Comparison of ENCODE assay signal across 8 mouse cellular contexts in the genomic region with DNA sequence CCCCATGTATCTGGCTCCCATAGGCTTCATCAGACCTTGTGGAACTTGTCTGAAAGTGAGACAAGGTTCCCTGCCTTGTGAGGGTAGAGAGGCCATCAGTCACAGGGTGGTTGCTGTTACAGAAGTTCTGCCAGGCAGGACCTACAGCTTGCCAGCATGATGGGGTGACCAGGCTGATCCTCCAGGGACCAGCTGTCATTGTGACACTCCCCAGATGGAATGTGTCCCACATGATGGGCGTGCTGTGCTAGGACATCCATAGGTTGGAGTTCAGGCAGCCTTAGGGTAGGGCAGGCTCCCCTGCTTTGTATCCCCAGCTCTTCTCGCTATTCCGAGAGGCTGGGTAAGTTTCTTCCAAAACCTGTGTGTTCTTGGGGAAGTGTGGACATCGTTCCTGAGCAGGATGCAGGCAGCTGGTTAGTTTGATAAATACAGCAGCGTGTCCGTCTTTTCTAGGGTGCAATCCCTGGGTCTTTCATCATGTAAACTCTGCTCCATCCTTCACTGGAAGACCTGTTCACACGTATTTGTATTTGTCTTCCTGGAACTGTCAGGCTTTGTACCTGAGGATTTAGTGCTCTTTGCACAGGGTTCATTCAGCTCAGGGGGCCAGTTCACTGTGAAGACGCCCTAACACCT. TPM values are rescaled to one million over a fixed set of nuclear protein-coding genes. Genes with fewer than 3 reads are reported as not detected.
A peak's percentile ranks its signal among the peaks of the same experiment; 100 is the strongest.
DNase-seq lines count a peak whose midpoint lies in the region; ATAC-seq and TF ChIP-seq lines count a peak whose summit lies in the region.

No protein-coding gene starts in this region.

- H3K9ac ChIP-seq in kidney, postnatal 0 days (ENCODE audit: low read depth, low read length), result no peak overlapping the region
- no peak overlapping the region for H3K9ac ChIP-seq in embryonic facial prominence, embryonic 11.5 days (replicated peaks; ENCODE audit: low read length)
- no peak overlapping the region for H3K9ac ChIP-seq in hindbrain, postnatal 0 days (replicated peaks; ENCODE audit: low read length)
- H3K9ac ChIP-seq in midbrain, postnatal 0 days (replicated peaks; ENCODE audit: low read length, poor library complexity, severe bottlenecking), result no peak overlapping the region

- no peak overlapping the region for H3K27ac ChIP-seq in kidney, postnatal 0 days
- no peak overlapping the region for H3K27ac ChIP-seq in embryonic facial prominence, embryonic 11.5 days (replicated peaks; ENCODE audit: low read depth, low read length)
- no peak overlapping the region for H3K27ac ChIP-seq in hindbrain, postnatal 0 days
- H3K27ac ChIP-seq in midbrain, postnatal 0 days (ENCODE audit: low read depth, low read length), result no peak overlapping the region

- H3K27me3 ChIP-seq in kidney, postnatal 0 days (ENCODE audit: insufficient read depth, low read length), result no peaks in the 10 kb centered on the region
- peaks cover 32% of the 10 kb centered on the region for H3K27me3 ChIP-seq in embryonic facial prominence, embryonic 11.5 days (ENCODE audit: control insufficient read depth, insufficient read depth, low read length)
- H3K27me3 ChIP-seq in hindbrain, postnatal 0 days (ENCODE audit: insufficient read depth, low read length), result peaks cover 19% of the 10 kb centered on the region; the same call in 1 of the 2 replicates
- H3K27me3 ChIP-seq in midbrain, postnatal 0 days (ENCODE audit: insufficient read depth, low read length), result peaks cover 46% of the 10 kb centered on the region

- no peaks in the 10 kb centered on the region for H3K36me3 ChIP-seq in kidney, postnatal 0 days (ENCODE audit: insufficient read depth, low read length)
- no peaks in the 10 kb centered on the region for H3K36me3 ChIP-seq in embryonic facial prominence, embryonic 11.5 days (replicated peaks; ENCODE audit: control insufficient read depth, insufficient read depth, low read depth, low read length)
- no peaks in the 10 kb centered on the region for H3K36me3 ChIP-seq in hindbrain, postnatal 0 days (ENCODE audit: insufficient read depth, low read length)
- no peaks in the 10 kb centered on the region for H3K36me3 ChIP-seq in midbrain, postnatal 0 days (ENCODE audit: insufficient read depth, low read length)

- TF ChIP-seq CTCF in kidney, postnatal 0 days (IDR thresholded peaks at IDR 0.05; ENCODE audit: low read depth), result no peak
- TF ChIP-seq CTCF in hindbrain, postnatal 0 days (IDR thresholded peaks at IDR 0.05; ENCODE audit: low read depth), result no peak
- TF ChIP-seq CTCF in midbrain, postnatal 0 days (IDR thresholded peaks at IDR 0.05), result no peak

- ATAC-seq in kidney, postnatal 0 days (replicated peaks; ENCODE audit: low FRiP score, low read depth), result no peak
- no peak for ATAC-seq in embryonic facial prominence, embryonic 11.5 days (replicated peaks; ENCODE audit: insufficient number of reproducible peaks, low FRiP score, low TSS enrichment, low read depth)
- no peak for ATAC-seq in hindbrain, postnatal 0 days
- no peak for ATAC-seq in midbrain, postnatal 0 days (ENCODE audit: low FRiP score)

- 12% methylated on average over 8 of the region's 8 CpGs for WGBS in kidney, postnatal 0 days
- 14% methylated on average over 8 of the region's 8 CpGs for WGBS in embryonic facial prominence, embryonic 11.5 days
- WGBS in hindbrain, postnatal 0 days, result 13% methylated on average over 8 of the region's 8 CpGs
- WGBS in midbrain, postnatal 0 days, result 14% methylated on average over 8 of the region's 8 CpGs

- peak overlapping the region; percentile 78 for H3K4me3 ChIP-seq in kidney, postnatal 0 days (replicated peaks; ENCODE audit: low read depth, low read length)
- H3K4me3 ChIP-seq in embryonic facial prominence, embryonic 11.5 days (ENCODE audit: low read depth, low read length), result peak overlapping the region; percentile 52
- H3K4me3 ChIP-seq in hindbrain, postnatal 0 days (ENCODE audit: low read length), result peak overlapping the region; percentile 62
- peak overlapping the region; percentile 58 for H3K4me3 ChIP-seq in midbrain, postnatal 0 days (ENCODE audit: low read depth, low read length)

- peak overlapping the region; percentile 99 for H3K4me2 ChIP-seq in kidney, postnatal 0 days (ENCODE audit: low read length)
- peak overlapping the region; percentile 93 for H3K4me2 ChIP-seq in embryonic facial prominence, embryonic 11.5 days (ENCODE audit: low read depth, low read length)
- H3K4me2 ChIP-seq in hindbrain, postnatal 0 days (ENCODE audit: low read depth, low read length), result peak overlapping the region; percentile 95
- peak overlapping the region; percentile 69 for H3K4me2 ChIP-seq in midbrain, postnatal 0 days (ENCODE audit: low read depth, low read length, poor library complexity, severe bottlenecking)

- H3K4me1 ChIP-seq in kidney, postnatal 0 days (replicated peaks; ENCODE audit: insufficient read depth, low read length), result peaks cover 28% of the 10 kb centered on the region
- peaks cover 14% of the 10 kb centered on the region for H3K4me1 ChIP-seq in embryonic facial prominence, embryonic 11.5 days (ENCODE audit: control insufficient read depth, insufficient read depth, low read length)
- H3K4me1 ChIP-seq in hindbrain, postnatal 0 days (ENCODE audit: insufficient read depth, low read length), result 0 out of 2 replicates have a peak, but pooled peaks cover 10% of the 10 kb centered on the region
- H3K4me1 ChIP-seq in midbrain, postnatal 0 days (ENCODE audit: insufficient read depth, low read length), result peaks cover 2% of the 10 kb centered on the region; the same call in 1 of the 2 replicates

- DNase-seq in kidney, postnatal 0 days (ENCODE audit: low spot score), result no peak
- DNase-seq in kidney, postnatal 25 days, result no peak
- peak; percentile 22 for DNase-seq in embryonic facial prominence, embryonic 11.5 days (ENCODE audit: low spot score)
- no peak for DNase-seq in hindbrain, postnatal 0 days (ENCODE audit: low spot score)
- DNase-seq in midbrain, postnatal 0 days (ENCODE audit: low spot score), result no peak
- no peak for DNase-seq in ovary, postnatal 14 days (ENCODE audit: low spot score)
- DNase-seq in layer of hippocampus, postnatal 14 days (ENCODE audit: low spot score in 2 of 2), result no peak
- no peak for DNase-seq in layer of hippocampus, adult 18-20 months (ENCODE audit: low spot score in 2 of 2)

- no peaks in the 10 kb centered on the region for H3K9me3 ChIP-seq in kidney, postnatal 0 days (replicated peaks; ENCODE audit: low read length)
- H3K9me3 ChIP-seq in embryonic facial prominence, embryonic 11.5 days (replicated peaks; ENCODE audit: control insufficient read depth, low read length), result no peaks in the 10 kb centered on the region
- no peaks in the 10 kb centered on the region for H3K9me3 ChIP-seq in hindbrain, postnatal 0 days (ENCODE audit: low read length)
- H3K9me3 ChIP-seq in midbrain, postnatal 0 days (ENCODE audit: low read length), result no peaks in the 10 kb centered on the region

RNA-seq across cellular contexts. Expression of a gene that starts 0.5 kb away (rescaled TPM):
- 14.4 and 15.0 TPM in 2 replicates for polyA plus RNA-seq in kidney, postnatal 0 days (2015; fragmentation: Nextera tagmentation; extraction: Ambion mirVana)
- polyA plus RNA-seq in embryonic facial prominence, embryonic 11.5 days (2014; fragmentation: Nextera tagmentation; extraction: Ambion mirVana), result 7.6 and 9.5 TPM in 2 replicates
- total RNA-seq in hindbrain, postnatal 0 days (2014; rRNA removed), result 147 and 148 TPM in 2 replicates
- polyA plus RNA-seq in hindbrain, postnatal 0 days (2015; fragmentation: Nextera tagmentation; extraction: Ambion mirVana), result 43.5 and 52.1 TPM in 2 replicates
- 71.3 and 81.6 TPM in 2 replicates for total RNA-seq in midbrain, postnatal 0 days (2014; rRNA removed)
- polyA plus RNA-seq in midbrain, postnatal 0 days (2015; fragmentation: Nextera tagmentation; extraction: Ambion mirVana), result 24.5 and 28.1 TPM in 2 replicates
- total RNA-seq in layer of hippocampus, postnatal 14 days (2021), result 100 to 1,000 TPM; 137 to 159 TPM
- total RNA-seq in layer of hippocampus, adult 18-20 months (2021), result 100 to 1,000 TPM; 120 to 122 TPM
